Mouse (Mus musculus) lung, embryonic 16.5 days (tissue): ENCODE measurements around the gene Hist1h2bc. TPM values are rescaled to one million over a fixed set of nuclear protein-coding genes. Genes with fewer than 3 reads are reported as not detected.

ENCODE experiments used
- ATAC-seq: fragments of 200-750 bp; cut with Nextera tagmentation; 2 replicates; pipeline ENCODE4 v1.8.0; 2017; ENCODE audit warnings: low read depth, mild to moderate bottlenecking, moderate library complexity
- H3K27ac ChIP-seq: fragments of 300-500 bp; sonication (generic); 2 replicates; pipeline ENCODE4 v1.5.1; 2014; ENCODE audit warnings: mild to moderate bottlenecking, control low read depth, low read length
- H3K27me3 ChIP-seq: fragments of 300-500 bp; sonication (generic); 2 replicates; pipeline ENCODE4 v1.6.1; 2014; ENCODE audit warnings: low read depth, low read length, mixed read lengths; ENCODE audit not compliant: control insufficient read depth, insufficient read depth
- H3K36me3 ChIP-seq: fragments of 300-500 bp; sonication (generic); 2 replicates; pipeline ENCODE4 v1.6.1; 2014; ENCODE audit warnings: low read length; ENCODE audit not compliant: control insufficient read depth, insufficient read depth
- H3K4me1 ChIP-seq: fragments of 300-500 bp; sonication (generic); replicated peaks from 2 replicates; pipeline ENCODE4 v1.6.1; 2014; ENCODE audit warnings: low read length, mixed read lengths; ENCODE audit not compliant: control insufficient read depth, insufficient read depth
- H3K4me2 ChIP-seq: fragments of 300-500 bp; sonication (generic); 2 replicates; pipeline ENCODE4 v1.6.1; 2014; ENCODE audit warnings: low read depth, low read length, control low read depth
- H3K4me3 ChIP-seq: fragments of 300-500 bp; sonication (generic); 2 replicates; pipeline ENCODE4 v1.5.1; 2014; ENCODE audit warnings: mild to moderate bottlenecking, low read length, control low read depth
- H3K9ac ChIP-seq: fragments of 300-500 bp; sonication (generic); 2 replicates; pipeline ENCODE4 v1.6.1; 2014; ENCODE audit warnings: low read length, control low read depth
- H3K9me3 ChIP-seq: fragments of 300-500 bp; sonication (generic); 2 replicates; pipeline ENCODE4 v1.6.1; 2016; ENCODE audit warnings: low read length; ENCODE audit not compliant: control insufficient read depth
- WGBS: fragments of 180-500 bp; shearing (Covaris S2); extraction: QIAGEN DNeasy Blood & Tissue Kit; methylation state at CpG from one replicate; pipeline ENCODE4 v1.1.7; 2014; 5-methylcytosine and 5-hydroxymethylcytosine counted together
- polyA plus RNA-seq: library from polyadenylated mRNA; unstranded; fragments of >200 nt; fragmentation: Nextera tagmentation; extraction: Ambion mirVana; gene quantifications from 2 replicates; pipeline ENCODE4 v1.2.1, GENCODE M21; 2015

Gene Hist1h2bc
- polyA plus RNA-seq, 1 experiment from 2014 or later: 66.1 TPM

GRCm38 (mm10) chr13:23725213-23725612 lies 41.2 kb downstream of the Hist1h2bc start:
- Histone ChIP-seq H3K4me2 (no peak overlapping the region), H3K27me3 (no peaks in the 10 kb centered on the region), H3K9me3 (no peaks in the 10 kb centered on the region), H3K27ac (no peak overlapping the region), H3K9ac (no peak overlapping the region), H3K4me3 (no peak overlapping the region), H3K36me3 (no peaks in the 10 kb centered on the region), H3K4me1 (no peaks in the 10 kb centered on the region)
- no peak for ATAC-seq
- WGBS: no CpG with 5 or more reads among the region's 1 CpGs

- H3K4me3 ChIP-seq: no peak overlapping the region
- no peak overlapping the region for H3K4me2 ChIP-seq
- H3K4me1 ChIP-seq: no peaks in the 10 kb centered on the region
- H3K36me3 ChIP-seq: no peaks in the 10 kb centered on the region
- no peak for ATAC-seq
- no peak overlapping the region for H3K9ac ChIP-seq
- WGBS: 85% methylated on average over 18 of the region's 18 CpGs
- no peaks in the 10 kb centered on the region for H3K9me3 ChIP-seq
- no peak overlapping the region for H3K27ac ChIP-seq
- H3K27me3 ChIP-seq: no peaks in the 10 kb centered on the region
Observed at GRCm38 (mm10) chr13:23728472-23729191, 44.6 kb downstream of the Hist1h2bc start.

GRCm38 (mm10) chr13:23729192-23729525 lies 45.2 kb downstream of the Hist1h2bc start:
- Histone ChIP-seq H3K9ac (no peak overlapping the region), H3K27ac (no peak overlapping the region), H3K4me1 (no peaks in the 10 kb centered on the region), H3K9me3 (no peaks in the 10 kb centered on the region), H3K4me3 (no peak overlapping the region), H3K36me3 (no peaks in the 10 kb centered on the region), H3K27me3 (no peaks in the 10 kb centered on the region), H3K4me2 (no peak overlapping the region)
- ATAC-seq: no peak
- 83% methylated on average over 9 of the region's 9 CpGs for WGBS

GRCm38 (mm10) chr13:23729706-23730105 lies 45.7 kb downstream of the Hist1h2bc start:
- ATAC-seq: no peak
- no peak overlapping the region for H3K9ac ChIP-seq
- H3K27me3 ChIP-seq: no peaks in the 10 kb centered on the region
- WGBS: 94% methylated on average over 5 of the region's 5 CpGs
- H3K27ac ChIP-seq: no peak overlapping the region
- H3K4me1 ChIP-seq: no peaks in the 10 kb centered on the region
- no peak overlapping the region for H3K4me3 ChIP-seq
- no peak overlapping the region for H3K4me2 ChIP-seq
- no peaks in the 10 kb centered on the region for H3K36me3 ChIP-seq
- H3K9me3 ChIP-seq: no peaks in the 10 kb centered on the region

- ATAC-seq: peak; percentile 55; the same call in 1 of the 2 replicates
- 20% methylated on average over 8 of the region's 8 CpGs for WGBS
- no peaks in the 10 kb centered on the region for H3K9me3 ChIP-seq
- H3K9ac ChIP-seq: no peak overlapping the region
- no peaks in the 10 kb centered on the region for H3K4me1 ChIP-seq
- H3K27ac ChIP-seq: no peak overlapping the region
- no peak overlapping the region for H3K4me2 ChIP-seq
- H3K4me3 ChIP-seq: no peak overlapping the region
- no peaks in the 10 kb centered on the region for H3K27me3 ChIP-seq
- no peaks in the 10 kb centered on the region for H3K36me3 ChIP-seq
Observed at GRCm38 (mm10) chr13:23730479-23730878, 46.5 kb downstream of the Hist1h2bc start.

GRCm38 (mm10) chr13:23732156-23732804 lies 48.3 kb downstream of the Hist1h2bc start:
- Histone ChIP-seq H3K9me3 (no peaks in the 10 kb centered on the region), H3K36me3 (no peaks in the 10 kb centered on the region), H3K4me2 (no peak overlapping the region), H3K4me3 (no peak overlapping the region), H3K27me3 (no peaks in the 10 kb centered on the region), H3K9ac (no peak overlapping the region), H3K4me1 (no peaks in the 10 kb centered on the region), H3K27ac (no peak overlapping the region)
- 22% methylated on average over 8 of the region's 8 CpGs for WGBS
- no peak for ATAC-seq

- WGBS: 86% methylated on average over 5 of the region's 5 CpGs
- no peak overlapping the region for H3K9ac ChIP-seq
- ATAC-seq: no peak
Observed at GRCm38 (mm10) chr13:23737091-23737490, 53.1 kb downstream of the Hist1h2bc start.

GRCm38 (mm10) chr13:23738041-23738440 lies 54.0 kb downstream of the Hist1h2bc start:
- H3K27ac ChIP-seq: peak overlapping the region; percentile 100
- H3K9ac ChIP-seq: peak overlapping the region; percentile 63
- peaks cover 10% of the 10 kb centered on the region; the same call in 1 of the 2 replicates for H3K4me1 ChIP-seq
- H3K36me3 ChIP-seq: no peaks in the 10 kb centered on the region
- H3K9me3 ChIP-seq: no peaks in the 10 kb centered on the region
- H3K4me3 ChIP-seq: peak overlapping the region; percentile 71
- ATAC-seq: no peak
- no peaks in the 10 kb centered on the region for H3K27me3 ChIP-seq
- H3K4me2 ChIP-seq: peak overlapping the region; percentile 92
- 22% methylated on average over 4 of the region's 4 CpGs for WGBS

More at GRCm38 (mm10) chr13:23737091-23737490, 53.1 kb downstream of the Hist1h2bc start:
- Histone ChIP-seq H3K27ac (no peak overlapping the region), H3K27me3 (no peaks in the 10 kb centered on the region), H3K4me3 (no peak overlapping the region), H3K4me2 (no peak overlapping the region), H3K4me1 (peaks cover 10% of the 10 kb centered on the region; the same call in 1 of the 2 replicates), H3K36me3 (no peaks in the 10 kb centered on the region), H3K9me3 (no peaks in the 10 kb centered on the region)

- ATAC-seq: peak; percentile 93
- H3K4me2 ChIP-seq: peak within 1 kb of the TSS; percentile 92
- H3K4me1 ChIP-seq: peaks cover 13% of the 10 kb centered on the region
- peak within 1 kb of the TSS; percentile 100 for H3K27ac ChIP-seq
- no peaks in the 10 kb centered on the region for H3K27me3 ChIP-seq
- no peaks in the 10 kb centered on the region for H3K9me3 ChIP-seq
- under 1% methylated on average over 31 of the region's 38 CpGs for WGBS
- H3K4me3 ChIP-seq: peak within 1 kb of the TSS; percentile 71
- peak within 1 kb of the TSS; percentile 92 for H3K9ac ChIP-seq
- H3K36me3 ChIP-seq: no peaks in the 10 kb centered on the region
Observed at GRCm38 (mm10) chr13:23738677-23739068, 54.7 kb downstream of the Hist1h2bc start, which contains the start of gene Hist1h1c. Gene Hist1h1c, plus strand, starts transcription at chr13:23738808.
